Mouse (Mus musculus) myocyte (in vitro differentiated cells): ENCODE data around the gene Map4k3. TPM values are rescaled to one million over a fixed set of nuclear protein-coding genes. Genes with fewer than 3 reads are reported as not detected.
"Not testable (repeated sequence)": the region's sequence is repeated elsewhere in the genome, so short reads cannot be mapped to it uniquely, and the experiment has no call there.

Experiments
- H3K27me3 ChIP-seq: one replicate; pipeline ENCODE4 v1.6.1; 2011; ENCODE audit not compliant: control insufficient read depth, insufficient read depth, insufficient read length
- H3K36me3 ChIP-seq: one replicate; pipeline ENCODE4 v1.6.1; 2011; ENCODE audit not compliant: control insufficient read depth, insufficient read depth
- H3K4me2 ChIP-seq: one replicate; pipeline ENCODE4 v1.6.1; 2011; ENCODE audit warnings: low read depth, control low read depth
- H3K4me3 ChIP-seq: one replicate; pipeline ENCODE4 v1.5.1; 2011; ENCODE audit warnings: mild to moderate bottlenecking, control low read depth, moderate library complexity
- H3K79me2 ChIP-seq: one replicate; pipeline ENCODE4 v1.6.1; 2011; ENCODE audit not compliant: control insufficient read depth, insufficient read depth
- H3ac ChIP-seq: one replicate; pipeline ENCODE4 v1.6.1; 2011; ENCODE audit not compliant: control insufficient read depth, insufficient read length
- CEBPB ChIP-seq: IDR thresholded peaks from 2 replicates; pipeline ENCODE4 v1.6.1; 2011; ENCODE audit warnings: mild to moderate bottlenecking, moderate library complexity; ENCODE audit not compliant: poor library complexity, insufficient read depth, severe bottlenecking
- E2F4 ChIP-seq: IDR thresholded peaks from one replicate; pipeline ENCODE4 v1.6.1; 2011; ENCODE audit warnings: mild to moderate bottlenecking, control low read depth, moderate library complexity; ENCODE audit not compliant: insufficient read depth
- MAX ChIP-seq: IDR thresholded peaks from one replicate; pipeline ENCODE4 v1.6.1; 2011; ENCODE audit warnings: low read depth, mild to moderate bottlenecking, control low read depth
- MYOD1 ChIP-seq, 3 experiments: IDR thresholded peaks; one replicate each; pipeline ENCODE4 v1.6.1; 2011; ENCODE audit warnings: control low read depth in 2 of 3, low read depth in 2 of 3, mild to moderate bottlenecking in 2 of 3, moderate library complexity in 1 of 3; ENCODE audit not compliant: insufficient read length in 2 of 3, control insufficient read depth in 1 of 3
- MYOG ChIP-seq, 3 experiments: IDR thresholded peaks; one replicate each; pipeline ENCODE4 v1.6.1; 2011; ENCODE audit warnings: control low read depth in 2 of 3, low read depth in 2 of 3, mild to moderate bottlenecking in 2 of 3; ENCODE audit not compliant: insufficient read length in 2 of 3, control insufficient read depth in 1 of 3, insufficient read depth in 1 of 3
- POLR2A ChIP-seq: IDR thresholded peaks from one replicate; pipeline ENCODE4 v1.6.1; 2011; ENCODE audit warnings: low read depth, mild to moderate bottlenecking, control low read depth, moderate library complexity; ENCODE audit not compliant: insufficient read length
- POLR2AphosphoS2 ChIP-seq: IDR thresholded peaks from one replicate; pipeline ENCODE4 v1.6.1; 2011; ENCODE audit warnings: low read depth, control low read depth; ENCODE audit not compliant: insufficient read length
- REST ChIP-seq: IDR thresholded peaks from one replicate; pipeline ENCODE4 v1.6.1; 2011; ENCODE audit warnings: mild to moderate bottlenecking, control low read depth, moderate library complexity; ENCODE audit not compliant: insufficient read depth, insufficient read length
- SRF ChIP-seq: IDR thresholded peaks from one replicate; pipeline ENCODE4 v1.6.1; 2011; ENCODE audit warnings: low read depth; ENCODE audit not compliant: control insufficient read depth, insufficient read length
- TCF12 ChIP-seq: IDR thresholded peaks from one replicate; pipeline ENCODE4 v1.6.1; 2011; ENCODE audit warnings: mild to moderate bottlenecking, control low read depth; ENCODE audit not compliant: poor library complexity, insufficient read depth, severe bottlenecking
- TCF3 ChIP-seq: IDR thresholded peaks from one replicate; pipeline ENCODE4 v1.6.1; 2011; ENCODE audit warnings: low read depth, control low read depth; ENCODE audit not compliant: insufficient read length
- USF1 ChIP-seq: IDR thresholded peaks from one replicate; pipeline ENCODE4 v1.6.1; 2011; ENCODE audit warnings: low read depth, mild to moderate bottlenecking, control low read depth, moderate library complexity
- polyA plus RNA-seq: library from polyadenylated mRNA; unstranded; fragments of >200 nt; fragmentation: generic; extraction: Trizol; gene quantifications from one replicate; pipeline ENCODE4 v1.2.1, GENCODE M21; 2012; ENCODE audit warnings: missing spikeins

Gene Map4k3
- polyA plus RNA-seq, 1 experiment, result 2.8 TPM

DNA sequence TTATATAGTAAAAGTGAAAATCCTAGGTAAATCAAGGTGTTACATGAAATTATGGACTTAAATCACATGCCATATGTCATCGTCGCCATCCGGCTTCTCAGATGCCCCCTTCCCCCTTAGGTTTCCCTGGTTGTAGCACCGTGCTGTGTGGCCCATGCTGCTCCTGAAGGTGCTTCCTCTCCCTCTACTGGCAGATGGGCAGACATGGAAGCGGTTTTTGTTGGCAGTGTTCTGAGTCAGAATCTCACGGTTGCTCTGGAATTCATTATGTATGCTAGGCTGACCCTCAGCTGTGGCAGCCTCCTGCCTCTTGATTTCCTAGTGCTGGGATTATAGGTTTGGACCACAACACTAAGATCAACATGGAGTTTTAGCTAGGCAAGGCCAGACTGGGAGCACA lies 191.1 kb downstream of the Map4k3 start:
- H3ac ChIP-seq, result no peak overlapping the region
- no peaks in the 10 kb centered on the region for H3K36me3 ChIP-seq
- peaks cover 8% of the 10 kb centered on the region for H3K27me3 ChIP-seq
- H3K79me2 ChIP-seq, result no peaks in the 10 kb centered on the region
- H3K4me3 ChIP-seq, result no peak overlapping the region
- no peak overlapping the region for H3K4me2 ChIP-seq
- TF ChIP-seq MAX, result no peak

DNA sequence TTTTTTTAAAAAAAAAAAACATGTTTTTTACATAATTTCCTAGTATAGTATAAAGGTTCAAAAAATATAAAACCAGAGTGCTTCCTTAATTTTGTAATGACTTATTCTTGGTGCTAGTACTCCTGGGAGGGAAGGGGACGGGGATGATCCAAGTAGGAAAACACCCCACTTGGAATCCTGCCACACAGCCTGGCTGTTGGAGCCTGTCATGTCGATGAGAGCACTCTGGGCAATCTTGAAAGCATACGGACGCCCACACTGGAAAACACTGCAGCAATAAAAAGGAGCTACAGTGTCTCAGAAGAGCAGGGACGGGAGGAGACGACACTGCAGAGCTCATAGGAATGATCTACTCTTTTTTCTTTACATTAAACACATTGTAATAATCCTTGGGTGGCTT lies 192.7 kb downstream of the Map4k3 start:
- H3K79me2 ChIP-seq, result no peaks in the 10 kb centered on the region
- H3K4me3 ChIP-seq, result no peak overlapping the region
- no peak for TF ChIP-seq SRF
- no peak for TF ChIP-seq MYOG (IDR thresholded peaks at IDR 0.05; ENCODE audit: control insufficient read depth in 1 of 3, insufficient read depth in 1 of 3, insufficient read length in 2 of 3, low read depth in 2 of 3)
- TF ChIP-seq POLR2A, result no peak
- no peak for TF ChIP-seq REST
- no peak for TF ChIP-seq TCF12
- no peak for TF ChIP-seq MYOD1 (IDR thresholded peaks at IDR 0.05; ENCODE audit: control insufficient read depth in 1 of 3, insufficient read length in 2 of 3, low read depth in 2 of 3)
- no peak for TF ChIP-seq USF1
- TF ChIP-seq MAX, result no peak
- TF ChIP-seq E2F4, result no peak
- TF ChIP-seq CEBPB, result no peak
- no peak for TF ChIP-seq POLR2AphosphoS2
- no peak for TF ChIP-seq TCF3
- no peaks in the 10 kb centered on the region for H3K36me3 ChIP-seq
- no peak overlapping the region for H3K4me2 ChIP-seq
- H3K27me3 ChIP-seq, result peaks cover 12% of the 10 kb centered on the region
- H3ac ChIP-seq, result no peak overlapping the region

DNA sequence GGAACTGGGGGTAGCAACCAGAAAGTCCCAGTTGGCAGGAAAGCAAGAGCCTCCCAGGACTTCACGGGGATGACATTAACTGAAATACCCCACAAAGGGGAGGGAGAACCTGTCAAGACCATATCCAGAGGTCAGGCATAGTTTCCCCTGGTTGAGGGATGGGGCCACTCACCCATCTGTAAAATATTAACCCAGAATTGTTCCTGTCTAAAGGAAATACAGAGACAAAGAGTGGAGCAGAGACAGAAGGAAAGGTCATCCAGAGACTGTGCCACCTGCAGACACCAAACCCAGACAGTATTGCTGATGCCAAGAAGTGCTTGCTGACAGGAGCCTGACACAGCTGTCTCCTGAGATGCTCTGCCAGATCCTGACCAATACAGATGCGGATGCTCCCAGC lies 196.9 kb downstream of the Map4k3 start:
- not testable (repeated sequence) for H3ac ChIP-seq, H3K36me3 ChIP-seq, H3K4me3 ChIP-seq, H3K79me2 ChIP-seq, H3K4me2 ChIP-seq
- peaks cover 12% of the 10 kb centered on the region for H3K27me3 ChIP-seq

Other genes starting within 250 kb of the Map4k3 start
- gene Sos1, start 248.0 kb downstream of the Map4k3 start, polyA plus RNA-seq, result 4.7 TPM
- 0.02 TPM for gene Cdkl4, start 150.7 kb downstream of the Map4k3 start, polyA plus RNA-seq
- not detected for gene Tmem178, start 216.1 kb upstream of the Map4k3 start, polyA plus RNA-seq